Mouse (Mus musculus): ENCODE measurements at regions not wholly inside any gene's neighbourhood (a gene's known extent, or its start where the extent isn't known, plus 50 kb on each side); places are given as distances from the start of the nearest gene placed in this dataset.

DNA sequence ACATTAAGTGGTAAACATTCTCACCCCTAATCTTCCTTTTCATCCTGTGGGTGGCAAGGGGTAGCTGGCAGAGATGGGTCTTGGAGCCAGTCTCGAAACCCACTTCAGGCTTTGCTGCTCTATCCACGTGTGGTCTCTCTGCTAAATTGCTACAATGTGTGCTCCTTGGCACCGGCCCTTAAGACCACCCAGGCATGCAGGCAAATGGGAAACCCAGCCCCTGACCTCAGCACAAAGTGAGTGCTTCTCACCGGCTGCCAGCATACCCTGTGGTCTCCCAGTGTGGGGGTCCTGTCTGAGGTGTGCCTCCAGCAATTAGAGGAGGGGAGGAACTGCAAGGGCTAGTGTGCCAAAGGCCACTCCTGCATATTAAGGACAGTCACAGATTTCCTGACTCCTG, 238.5 kb upstream of the Gm21798 start:
- no peaks in the 10 kb centered on the region for H3K27me3 ChIP-seq
- no peak overlapping the region for H3K9ac ChIP-seq
- no peaks in the 10 kb centered on the region for H3K9me3 ChIP-seq
- WGBS = 54% methylated on average over 4 of the region's 4 CpGs
- peak overlapping the region; percentile 6; the same call in 1 of the 2 replicates for H3K27ac ChIP-seq
- H3K4me1 ChIP-seq (replicated peaks) = no peaks in the 10 kb centered on the region
- ATAC-seq (ENCODE audit: low FRiP score) = no peak
- no peaks in the 10 kb centered on the region for H3K36me3 ChIP-seq
- no peak overlapping the region for H3K4me3 ChIP-seq
- no peak overlapping the region for H3K4me2 ChIP-seq

- Histone ChIP-seq H3K4me2 (no peak overlapping the region), H3K27ac (no peak overlapping the region), H3K9me3 (no peaks in the 10 kb centered on the region), H3K27me3 (no peaks in the 10 kb centered on the region), H3K36me3 (no peaks in the 10 kb centered on the region), H3K9ac (no peak overlapping the region), H3K4me3 (no peak overlapping the region), H3K4me1 (replicated peaks) (no peaks in the 10 kb centered on the region)
- no peak for ATAC-seq (ENCODE audit: low FRiP score)
- 77% methylated on average over 1 of the region's 1 CpGs for WGBS
Measured at GRCm38 (mm10) chr15:64580481-64580880, 237.0 kb upstream of the Gm21798 start.

GRCm38 (mm10) chr15:64581046-64581445, 236.4 kb upstream of the Gm21798 start:
- WGBS = 94% methylated on average over 5 of the region's 5 CpGs

GRCm38 (mm10) chr15:64584129-64584528, 233.4 kb upstream of the Gm21798 start:
- ATAC-seq (ENCODE audit: low FRiP score) = no peak
- no peaks in the 10 kb centered on the region for H3K4me1 ChIP-seq (replicated peaks)
- no peak overlapping the region for H3K9ac ChIP-seq
- no peak overlapping the region for H3K4me2 ChIP-seq
- H3K27ac ChIP-seq = no peak overlapping the region
- no peaks in the 10 kb centered on the region for H3K9me3 ChIP-seq
- no peaks in the 10 kb centered on the region for H3K36me3 ChIP-seq
- H3K27me3 ChIP-seq = no peaks in the 10 kb centered on the region
- no peak overlapping the region for H3K4me3 ChIP-seq
- WGBS = 96% methylated on average over 6 of the region's 6 CpGs

More at GRCm38 (mm10) chr15:64581046-64581445, 236.4 kb upstream of the Gm21798 start:
- Histone ChIP-seq H3K27me3 (no peaks in the 10 kb centered on the region), H3K9ac (no peak overlapping the region), H3K27ac (no peak overlapping the region), H3K4me3 (no peak overlapping the region), H3K36me3 (no peaks in the 10 kb centered on the region), H3K4me2 (no peak overlapping the region), H3K9me3 (no peaks in the 10 kb centered on the region), H3K4me1 (replicated peaks) (no peaks in the 10 kb centered on the region)
- ATAC-seq (ENCODE audit: low FRiP score) = no peak

DNA sequence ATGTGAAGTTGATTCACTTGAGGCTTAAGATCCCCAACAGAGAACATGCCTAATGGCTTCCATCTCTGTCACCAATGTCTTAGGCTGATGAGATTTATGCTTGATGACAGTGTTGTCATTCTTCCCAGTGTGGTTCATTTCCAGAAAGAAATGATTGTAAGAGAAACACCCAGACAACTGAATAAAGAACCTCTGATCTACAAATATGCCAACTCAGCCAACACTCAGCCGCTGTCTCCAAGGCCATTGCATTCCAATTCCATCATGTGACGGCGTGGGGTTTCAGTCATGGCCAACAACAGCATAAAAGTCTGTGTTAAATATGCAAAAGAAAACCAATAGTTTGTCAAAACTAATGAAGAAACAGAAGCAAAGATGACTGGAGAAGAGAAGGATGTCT, 230.7 kb upstream of the Gm21798 start:
- 94% methylated on average over 3 of the region's 3 CpGs for WGBS

DNA sequence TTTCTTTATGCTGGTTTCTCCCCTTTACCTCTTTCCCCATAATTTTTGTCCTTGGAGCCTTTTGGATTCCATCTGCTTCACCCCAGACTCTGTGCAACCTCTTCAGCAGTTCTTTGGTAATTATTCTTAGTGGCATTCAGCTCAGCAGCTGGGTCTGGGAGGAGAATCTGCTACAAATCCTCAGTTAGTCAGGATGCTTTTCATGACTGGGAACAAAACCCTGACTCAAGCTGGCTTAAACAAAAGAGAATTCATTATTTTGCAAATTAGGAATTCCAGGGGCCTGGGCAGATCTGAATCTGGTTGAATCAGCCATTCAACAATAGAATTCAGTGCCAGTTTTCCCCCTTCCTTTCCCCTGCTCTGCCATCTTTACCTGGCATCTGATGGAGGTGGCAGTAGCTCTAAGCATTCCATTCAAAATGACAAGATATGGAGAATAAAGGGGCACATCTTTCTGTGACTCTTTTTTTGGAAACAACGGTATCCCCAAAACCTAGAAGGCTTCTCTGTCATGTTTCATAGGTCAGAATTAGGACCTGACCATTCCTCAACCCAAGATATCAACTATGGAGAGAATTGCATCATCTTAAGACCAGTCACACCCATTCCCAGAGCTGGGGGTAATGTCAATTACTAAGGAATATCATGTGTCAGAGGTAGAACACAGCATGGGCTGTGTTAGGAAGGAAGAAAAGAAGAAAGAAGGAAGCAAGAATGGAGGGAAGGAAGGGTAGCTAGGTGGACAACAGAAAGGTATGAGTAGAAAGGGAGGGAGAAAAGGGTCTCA, 227.2 kb upstream of the Gm21798 start:
- Histone ChIP-seq H3K27ac (no peak overlapping the region), H3K4me1 (replicated peaks) (no peaks in the 10 kb centered on the region), H3K9ac (no peak overlapping the region), H3K4me2 (no peak overlapping the region), H3K9me3 (no peaks in the 10 kb centered on the region), H3K36me3 (no peaks in the 10 kb centered on the region), H3K4me3 (no peak overlapping the region), H3K27me3 (no peaks in the 10 kb centered on the region)
- 57% methylated on average over 1 of the region's 1 CpGs for WGBS
- no peak for ATAC-seq (ENCODE audit: low FRiP score)

More for the DNA sequence above, 230.7 kb upstream of the Gm21798 start:
- no peak overlapping the region for H3K4me2 ChIP-seq
- H3K27ac ChIP-seq = no peak overlapping the region
- H3K9ac ChIP-seq = no peak overlapping the region
- no peaks in the 10 kb centered on the region for H3K9me3 ChIP-seq
- H3K4me1 ChIP-seq (replicated peaks) = no peaks in the 10 kb centered on the region
- no peak for ATAC-seq (ENCODE audit: low FRiP score)
- H3K36me3 ChIP-seq = no peaks in the 10 kb centered on the region
- no peak overlapping the region for H3K4me3 ChIP-seq
- H3K27me3 ChIP-seq = no peaks in the 10 kb centered on the region

DNA sequence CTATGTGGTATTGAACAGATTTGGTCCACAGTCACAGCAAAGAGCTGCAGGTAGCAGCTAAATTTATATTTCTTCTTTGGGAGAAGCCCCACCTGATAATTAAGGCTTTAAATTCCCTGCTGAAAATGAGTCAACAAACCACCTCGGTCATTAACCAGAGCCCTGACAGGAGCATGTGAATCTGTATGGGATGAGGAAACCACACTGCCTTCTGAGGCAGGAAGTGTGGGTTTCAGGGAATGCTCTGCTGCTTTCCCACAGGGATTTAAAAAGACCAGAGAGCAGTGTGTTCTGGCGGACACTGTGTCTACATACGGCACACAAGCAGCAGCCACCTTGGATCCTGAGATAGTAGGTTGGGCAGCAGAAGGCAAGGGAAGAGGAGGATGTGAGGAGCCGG, 204.0 kb upstream of the Gm21798 start:
- no peaks in the 10 kb centered on the region for H3K36me3 ChIP-seq
- no peak overlapping the region for H3K4me2 ChIP-seq
- 67% methylated on average over 4 of the region's 4 CpGs for WGBS
- H3K4me1 ChIP-seq (replicated peaks) = no peaks in the 10 kb centered on the region
- H3K27ac ChIP-seq = no peak overlapping the region
- no peaks in the 10 kb centered on the region for H3K27me3 ChIP-seq
- no peak overlapping the region for H3K4me3 ChIP-seq
- H3K9ac ChIP-seq = no peak overlapping the region
- H3K9me3 ChIP-seq = no peaks in the 10 kb centered on the region
- no peak for ATAC-seq (ENCODE audit: low FRiP score)

DNA sequence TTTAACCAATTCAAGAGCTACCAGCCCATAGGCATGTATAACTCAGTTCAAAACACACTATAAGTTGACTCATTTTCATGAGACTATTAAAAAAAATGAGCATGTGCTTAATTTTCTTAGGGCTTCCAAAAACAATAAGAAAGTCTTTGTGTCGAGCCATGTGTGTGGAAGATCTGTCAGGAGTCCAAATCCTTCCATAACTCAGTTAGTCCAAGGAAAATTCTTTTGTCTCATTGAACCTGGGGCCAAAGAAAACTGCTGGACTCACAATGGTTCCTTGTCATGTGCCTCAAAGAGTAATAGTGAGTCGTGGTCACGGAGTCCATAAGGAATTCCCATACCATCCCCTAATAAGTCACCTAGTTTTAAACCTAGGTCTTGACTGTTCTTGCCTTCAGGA, 199.0 kb upstream of the Gm21798 start:
- 74% methylated on average over 3 of the region's 3 CpGs for WGBS
- Histone ChIP-seq H3K4me1 (replicated peaks) (no peaks in the 10 kb centered on the region), H3K36me3 (no peaks in the 10 kb centered on the region), H3K27ac (no peak overlapping the region), H3K9me3 (no peaks in the 10 kb centered on the region), H3K27me3 (no peaks in the 10 kb centered on the region), H3K4me3 (no peak overlapping the region), H3K4me2 (no peak overlapping the region), H3K9ac (no peak overlapping the region)
- ATAC-seq (ENCODE audit: low FRiP score) = no peak

DNA sequence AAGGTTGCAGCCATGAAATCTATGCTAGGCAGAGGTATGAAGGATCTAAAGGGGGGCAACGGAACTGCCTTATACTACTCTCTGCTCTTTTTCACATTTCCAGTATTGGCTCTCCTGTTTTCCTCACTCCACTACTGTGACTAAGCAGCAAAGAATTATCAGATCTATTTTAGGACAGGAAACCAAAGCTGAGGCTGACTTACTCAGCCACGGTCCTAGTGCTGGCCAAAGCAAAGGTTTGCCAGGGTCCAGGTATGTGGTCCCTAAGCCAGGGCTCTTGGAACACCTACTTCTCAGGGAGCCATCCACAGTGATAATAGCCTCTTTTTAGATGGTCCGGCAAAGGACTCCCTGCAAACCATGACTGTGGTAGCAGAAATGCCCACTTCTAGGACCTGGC, 195.6 kb upstream of the Gm21798 start:
- Histone ChIP-seq H3K36me3 (no peaks in the 10 kb centered on the region), H3K9me3 (no peaks in the 10 kb centered on the region), H3K27ac (no peak overlapping the region), H3K27me3 (no peaks in the 10 kb centered on the region), H3K4me3 (no peak overlapping the region), H3K9ac (no peak overlapping the region), H3K4me1 (replicated peaks) (no peaks in the 10 kb centered on the region), H3K4me2 (no peak overlapping the region)
- WGBS = 96% methylated on average over 3 of the region's 3 CpGs
- no peak for ATAC-seq (ENCODE audit: low FRiP score)

- peaks cover 2% of the 10 kb centered on the region; the same call in 1 of the 2 replicates for H3K4me1 ChIP-seq (replicated peaks)
- no peak overlapping the region for H3K4me3 ChIP-seq
- no peaks in the 10 kb centered on the region for H3K27me3 ChIP-seq
- no peaks in the 10 kb centered on the region for H3K9me3 ChIP-seq
- no peak for ATAC-seq (ENCODE audit: low FRiP score)
- no peak overlapping the region for H3K27ac ChIP-seq
- WGBS = 85% methylated on average over 4 of the region's 4 CpGs
- H3K9ac ChIP-seq = no peak overlapping the region
- no peak overlapping the region for H3K4me2 ChIP-seq
- H3K36me3 ChIP-seq = no peaks in the 10 kb centered on the region
Measured at GRCm38 (mm10) chr15:64622591-64622990, 194.9 kb upstream of the Gm21798 start.

GRCm38 (mm10) chr15:64626359-64626758, 191.1 kb upstream of the Gm21798 start:
- H3K9me3 ChIP-seq = no peaks in the 10 kb centered on the region
- H3K4me3 ChIP-seq = no peak overlapping the region
- no peaks in the 10 kb centered on the region for H3K27me3 ChIP-seq
- no peak overlapping the region for H3K27ac ChIP-seq
- H3K4me1 ChIP-seq (replicated peaks) = peaks cover 2% of the 10 kb centered on the region; the same call in 1 of the 2 replicates
- no peaks in the 10 kb centered on the region for H3K36me3 ChIP-seq
- 0 out of 2 replicates have a peak, but pooled peaks have one; percentile 19 for ATAC-seq (ENCODE audit: low FRiP score)
- no peak overlapping the region for H3K4me2 ChIP-seq
- H3K9ac ChIP-seq = no peak overlapping the region
- 91% methylated on average over 6 of the region's 6 CpGs for WGBS

- H3K9ac ChIP-seq = no peak overlapping the region
- H3K4me2 ChIP-seq = peak overlapping the region; percentile 42
- WGBS = 17% methylated on average over 9 of the region's 9 CpGs
- H3K27ac ChIP-seq = peak overlapping the region; percentile 25; the same call in 1 of the 2 replicates
- no peaks in the 10 kb centered on the region for H3K36me3 ChIP-seq
- ATAC-seq (ENCODE audit: low FRiP score) = peak; percentile 55; the same call in 1 of the 2 replicates
- no peak overlapping the region for H3K4me3 ChIP-seq
- peaks cover 2% of the 10 kb centered on the region; the same call in 1 of the 2 replicates for H3K4me1 ChIP-seq (replicated peaks)
- H3K9me3 ChIP-seq = no peaks in the 10 kb centered on the region
- no peaks in the 10 kb centered on the region for H3K27me3 ChIP-seq
Measured at GRCm38 (mm10) chr15:64627258-64627657, 190.2 kb upstream of the Gm21798 start.

All from hindbrain, embryonic 13.5 days (tissue).